Mouse (Mus musculus) R1 (cell line): Measurements from ENCODE around the gene Cyp4f17.
"Not testable (repeated sequence)": the region's sequence is repeated elsewhere in the genome, so short reads cannot be mapped to it uniquely, and the experiment has no call there.

Experiments used
- DNase-seq: peaks from one replicate; pipeline ENCODE4 v3.0.0-alpha.2; 2018; ENCODE audit warnings: low read depth, low spot score

The Cyp4f17 gene

GRCm38 (mm10) chr17:32505851-32506728 lies at the start of gene Cyp4f17:
Gene Cyp4f17, plus strand, starts transcription at chr17:32506050.
- DNase-seq = peak; percentile 78

- DNase-seq = peak; percentile 16
These were observed 37.4 kb upstream of the Cyp4f17 start for GRCm38 (mm10) chr17:32468494-32468893.

GRCm38 (mm10) chr17:32470795-32471194 lies 35.1 kb upstream of the Cyp4f17 start:
- DNase-seq = no peak

GRCm38 (mm10) chr17:32472176-32472575 lies 33.7 kb upstream of the Cyp4f17 start:
- DNase-seq = no peak

- no peak for DNase-seq
These were observed 30.8 kb upstream of the Cyp4f17 start for GRCm38 (mm10) chr17:32474954-32475560.

- no peak for DNase-seq
These were observed 28.6 kb upstream of the Cyp4f17 start for GRCm38 (mm10) chr17:32477204-32477603.

- DNase-seq = no peak
These were observed 27.1 kb upstream of the Cyp4f17 start for GRCm38 (mm10) chr17:32478727-32479126.

- peak; percentile 56 for DNase-seq
These were observed 26.0 kb upstream of the Cyp4f17 start for GRCm38 (mm10) chr17:32479554-32480506.

GRCm38 (mm10) chr17:32481766-32482165 lies 24.1 kb upstream of the Cyp4f17 start:
- peak; percentile 61 for DNase-seq

- peak; percentile 86 for DNase-seq
These were observed 22.6 kb upstream of the Cyp4f17 start for GRCm38 (mm10) chr17:32483200-32483599.

GRCm38 (mm10) chr17:32492349-32492980 lies 13.4 kb upstream of the Cyp4f17 start:
- peak; percentile 91 for DNase-seq

GRCm38 (mm10) chr17:32494601-32495000 lies 11.2 kb upstream of the Cyp4f17 start:
- DNase-seq = peak; percentile 80

GRCm38 (mm10) chr17:32500511-32500910 lies 5.3 kb upstream of the Cyp4f17 start:
- not testable (repeated sequence) for DNase-seq

GRCm38 (mm10) chr17:32501051-32501450 lies 4.8 kb upstream of the Cyp4f17 start:
- no peak for DNase-seq

GRCm38 (mm10) chr17:32503111-32503510 lies 2.7 kb upstream of the Cyp4f17 start:
- DNase-seq = no peak

GRCm38 (mm10) chr17:32506729-32507245 lies 937 bp downstream of the Cyp4f17 start:
- no peak for DNase-seq

- DNase-seq = peak; percentile 77
These were observed 10.3 kb downstream of the Cyp4f17 start for GRCm38 (mm10) chr17:32516126-32516525.

GRCm38 (mm10) chr17:32521981-32522380 lies 16.1 kb downstream of the Cyp4f17 start:
- DNase-seq = no peak

GRCm38 (mm10) chr17:32522386-32522785 lies 16.5 kb downstream of the Cyp4f17 start:
- no peak for DNase-seq

GRCm38 (mm10) chr17:32522816-32523215 lies 17.0 kb downstream of the Cyp4f17 start:
- DNase-seq = no peak

GRCm38 (mm10) chr17:32523895-32524294 lies 18.0 kb downstream of the Cyp4f17 start:
- peak; percentile 32 for DNase-seq
